16 mouse cellular contexts compared by ENCODE assay signal in genomic region chr6:52196811-52197210, GRCm38 (mm10). TPM values are rescaled to one million over a fixed set of nuclear protein-coding genes. Genes with fewer than 3 reads are reported as not detected.
DNase-seq lines count a peak whose midpoint lies in the region; ATAC-seq and TF ChIP-seq lines count a peak whose summit lies in the region.
"Had no signal": no experiment of that assay in that cellular context is flagged by ENCODE, and none has a peak within 500 bp of the region (broad histone marks: within the 10 kb centered on the region; RNA-seq: fewer than 3 reads in every experiment).

No protein-coding gene starts in this region.

- H3K9ac ChIP-seq in hindbrain, embryonic 13.5 days, result peak overlapping the region; percentile 73
- peak overlapping the region; percentile 48; the same call in 1 of the 2 replicates for H3K9ac ChIP-seq in kidney, embryonic 16.5 days (replicated peaks; ENCODE audit: low read length)
- no peak overlapping the region; the same call in 1 of the 2 replicates for H3K9ac ChIP-seq in stomach, embryonic 14.5 days (replicated peaks; ENCODE audit: low read depth, low read length)
- H3K9ac ChIP-seq: liver, postnatal 0 days; midbrain, embryonic 12.5 days had no signal

- H3K27ac ChIP-seq in hindbrain, embryonic 13.5 days, result peak overlapping the region; percentile 96
- peak overlapping the region; percentile 73 for H3K27ac ChIP-seq in kidney, embryonic 16.5 days (ENCODE audit: low read length)
- H3K27ac ChIP-seq in stomach, embryonic 14.5 days (ENCODE audit: low read length), result peak overlapping the region; percentile 90
- H3K27ac ChIP-seq: midbrain, embryonic 12.5 days had no signal

- no peak for DNase-seq in lung, adult 2 months
- DNase-seq in lung, postnatal 36 days, result no peak
- no peak for DNase-seq in layer of hippocampus, postnatal 10 days (ENCODE audit: low spot score in 2 of 2)
- DNase-seq in retina, postnatal 1 day, result no peak
- DNase-seq: cerebellum, adult 2 months; liver, postnatal 0 days had no signal

- no peaks in the 10 kb centered on the region for H3K36me3 ChIP-seq in hindbrain, embryonic 13.5 days
- H3K36me3 ChIP-seq in kidney, embryonic 16.5 days (ENCODE audit: insufficient read depth, low read length), result 0 out of 2 replicates have a peak, but pooled peaks cover 8% of the 10 kb centered on the region
- H3K36me3 ChIP-seq in stomach, embryonic 14.5 days (ENCODE audit: control insufficient read depth, insufficient read depth, low read length), result no peaks in the 10 kb centered on the region
- H3K36me3 ChIP-seq: midbrain, embryonic 12.5 days had no signal

- no peak for TF ChIP-seq POLR2A in lung, adult 2 months (IDR thresholded peaks at IDR 0.05; ENCODE audit: borderline replicate concordance, extremely low read depth, low read depth, low read length)

- ATAC-seq in hindbrain, embryonic 13.5 days (ENCODE audit: low FRiP score), result no peak
- ATAC-seq in kidney, embryonic 16.5 days (ENCODE audit: low FRiP score, low TSS enrichment), result no peak
- ATAC-seq in stomach, embryonic 14.5 days (ENCODE audit: insufficient number of reproducible peaks, insufficient read depth, low FRiP score, low read depth), result no peak
- ATAC-seq: Patski had no signal

- H3K9me3 ChIP-seq in hindbrain, embryonic 13.5 days, result no peaks in the 10 kb centered on the region
- H3K9me3 ChIP-seq in kidney, embryonic 16.5 days (ENCODE audit: low read length), result no peaks in the 10 kb centered on the region
- H3K9me3 ChIP-seq in stomach, embryonic 14.5 days (ENCODE audit: control insufficient read depth, low read depth, low read length), result no peaks in the 10 kb centered on the region
- H3K9me3 ChIP-seq: midbrain, embryonic 12.5 days had no signal

- peak overlapping the region; percentile 10 for H3K4me3 ChIP-seq in lung, adult 2 months (replicated peaks; ENCODE audit: extremely low read depth, low read depth, low read length)
- H3K4me3 ChIP-seq in hindbrain, embryonic 13.5 days, result peak overlapping the region; percentile 22
- H3K4me3 ChIP-seq in kidney, embryonic 16.5 days (ENCODE audit: low read length), result no peak overlapping the region
- H3K4me3 ChIP-seq in stomach, embryonic 14.5 days (ENCODE audit: low read depth, low read length), result peak overlapping the region; percentile 18
- H3K4me3 ChIP-seq: erythroblast, embryonic 14.5 days; midbrain, embryonic 12.5 days had no signal

- H3K27me3 ChIP-seq in hindbrain, embryonic 13.5 days, result peaks cover 98% of the 10 kb centered on the region
- H3K27me3 ChIP-seq in kidney, embryonic 16.5 days (ENCODE audit: insufficient read depth, low read length), result 0 out of 2 replicates have a peak, but pooled peaks cover 5% of the 10 kb centered on the region
- H3K27me3 ChIP-seq in stomach, embryonic 14.5 days (ENCODE audit: control insufficient read depth, insufficient read depth, low read length), result no peaks in the 10 kb centered on the region
- H3K27me3 ChIP-seq: Patski had no signal

- peaks cover 6% of the 10 kb centered on the region; the same call in 1 of the 2 replicates for H3K4me1 ChIP-seq in lung, adult 2 months (ENCODE audit: control insufficient read depth, insufficient read depth, low read length)
- H3K4me1 ChIP-seq in hindbrain, embryonic 13.5 days (replicated peaks), result peaks cover 36% of the 10 kb centered on the region
- peaks cover 93% of the 10 kb centered on the region for H3K4me1 ChIP-seq in kidney, embryonic 16.5 days (ENCODE audit: insufficient read depth, low read length)
- peaks cover 45% of the 10 kb centered on the region for H3K4me1 ChIP-seq in stomach, embryonic 14.5 days (ENCODE audit: control insufficient read depth, insufficient read depth, low read length)

- H3K4me2 ChIP-seq in hindbrain, embryonic 13.5 days, result peak overlapping the region; percentile 64
- H3K4me2 ChIP-seq in kidney, embryonic 16.5 days (replicated peaks; ENCODE audit: low read depth, low read length), result peak overlapping the region; percentile 30
- peak overlapping the region; percentile 49 for H3K4me2 ChIP-seq in stomach, embryonic 14.5 days (replicated peaks; ENCODE audit: low read depth, low read length)
- H3K4me2 ChIP-seq: midbrain, embryonic 12.5 days had no signal

- no peak for TF ChIP-seq CTCF in lung, adult 2 months (IDR thresholded peaks at IDR 0.05; ENCODE audit: insufficient read depth, low read length)

- WGBS in lung, adult 2 months, result 29% methylated on average over 9 of the region's 9 CpGs
- 5% methylated on average over 9 of the region's 9 CpGs for WGBS in hindbrain, embryonic 13.5 days
- WGBS in kidney, embryonic 16.5 days, result 28% methylated on average over 9 of the region's 9 CpGs
- WGBS in stomach, embryonic 14.5 days, result 9% methylated on average over 9 of the region's 9 CpGs

RNA-seq across cellular contexts. Expression of gene Hoxa4, which starts 5.3 kb away (rescaled TPM):
- 5.7 and 8.4 TPM in 2 replicates for polyA plus RNA-seq in lung, adult 2 months (2012; rRNA removed)
- polyA plus RNA-seq in hindbrain, embryonic 13.5 days (2015; fragmentation: Nextera tagmentation; extraction: Ambion mirVana), result 14.5 and 14.8 TPM in 2 replicates
- polyA plus RNA-seq in kidney, embryonic 16.5 days (2015; fragmentation: Nextera tagmentation; extraction: Ambion mirVana), result 1.2 and 1.4 TPM in 2 replicates
- polyA plus RNA-seq in stomach, embryonic 14.5 days (2014; fragmentation: Nextera tagmentation; extraction: Ambion mirVana), result 6.7 and 6.8 TPM in 2 replicates
- total RNA-seq in layer of hippocampus, postnatal 10 days (2021), result not detected
- total RNA-seq: layer of hippocampus, adult 8-10 months had no signal
- polyA plus RNA-seq: erythroblast, embryonic 14.5 days; midbrain, embryonic 12.5 days had no signal

RNA-seq across cellular contexts. Expression of gene Hoxa5, which starts 7.6 kb away (rescaled TPM):
- 29.1 and 46.9 TPM in 2 replicates for polyA plus RNA-seq in lung, adult 2 months (2012; rRNA removed)
- 116 and 150 TPM in 2 replicates for polyA plus RNA-seq in hindbrain, embryonic 13.5 days (2015; fragmentation: Nextera tagmentation; extraction: Ambion mirVana)
- 9.0 and 9.5 TPM in 2 replicates for polyA plus RNA-seq in kidney, embryonic 16.5 days (2015; fragmentation: Nextera tagmentation; extraction: Ambion mirVana)
- polyA plus RNA-seq in stomach, embryonic 14.5 days (2014; fragmentation: Nextera tagmentation; extraction: Ambion mirVana), result 24.4 and 27.1 TPM in 2 replicates
- total RNA-seq in layer of hippocampus, postnatal 10 days (2021), result not detected
- total RNA-seq: layer of hippocampus, adult 8-10 months had no signal
- polyA plus RNA-seq: erythroblast, embryonic 14.5 days; midbrain, embryonic 12.5 days had no signal

RNA-seq across cellular contexts. Expression of gene Hoxa6, which starts 11.7 kb away (rescaled TPM):
- 1.7 and 2.3 TPM in 2 replicates for polyA plus RNA-seq in lung, adult 2 months (2012; rRNA removed)
- polyA plus RNA-seq in hindbrain, embryonic 13.5 days (2015; fragmentation: Nextera tagmentation; extraction: Ambion mirVana), result 16.3 and 28.0 TPM in 2 replicates
- polyA plus RNA-seq in kidney, embryonic 16.5 days (2015; fragmentation: Nextera tagmentation; extraction: Ambion mirVana), result 2.9 and 3.8 TPM in 2 replicates
- 3.4 TPM in 2 replicates for polyA plus RNA-seq in stomach, embryonic 14.5 days (2014; fragmentation: Nextera tagmentation; extraction: Ambion mirVana)
- not detected for total RNA-seq in layer of hippocampus, postnatal 10 days (2021)
- total RNA-seq: heart, adult 18-20 months; heart, postnatal 25 days; layer of hippocampus, adult 8-10 months had no signal
- polyA plus RNA-seq: erythroblast, embryonic 14.5 days; liver, postnatal 0 days; midbrain, embryonic 12.5 days had no signal

RNA-seq across cellular contexts. Expression of gene Hoxa3, which starts 16.3 kb away (rescaled TPM):
- 12.8 and 13.4 TPM in 2 replicates for polyA plus RNA-seq in lung, adult 2 months (2012; rRNA removed)
- polyA plus RNA-seq in hindbrain, embryonic 13.5 days (2015; fragmentation: Nextera tagmentation; extraction: Ambion mirVana), result 21.8 and 23.8 TPM in 2 replicates
- 8.2 and 10.8 TPM in 2 replicates for polyA plus RNA-seq in kidney, embryonic 16.5 days (2015; fragmentation: Nextera tagmentation; extraction: Ambion mirVana)
- 15.5 and 16.0 TPM in 2 replicates for polyA plus RNA-seq in stomach, embryonic 14.5 days (2014; fragmentation: Nextera tagmentation; extraction: Ambion mirVana)
- not detected for total RNA-seq in layer of hippocampus, postnatal 10 days (2021)
- total RNA-seq: layer of hippocampus, adult 8-10 months had no signal
- polyA plus RNA-seq: erythroblast, embryonic 14.5 days; midbrain, embryonic 12.5 days had no signal

RNA-seq across cellular contexts. Expression of gene Gm28308, which starts 16.3 kb away (rescaled TPM):
- polyA plus RNA-seq in lung, adult 2 months (2012; rRNA removed), result 0.37 and 0.39 TPM in 2 replicates
- polyA plus RNA-seq in hindbrain, embryonic 13.5 days (2015; fragmentation: Nextera tagmentation; extraction: Ambion mirVana), result not detected in 2 replicates
- polyA plus RNA-seq in kidney, embryonic 16.5 days (2015; fragmentation: Nextera tagmentation; extraction: Ambion mirVana), result not detected in 2 replicates
- polyA plus RNA-seq in stomach, embryonic 14.5 days (2014; fragmentation: Nextera tagmentation; extraction: Ambion mirVana), result not detected in 2 replicates
- not detected for total RNA-seq in layer of hippocampus, postnatal 10 days (2021)
- total RNA-seq: heart, adult 18-20 months; heart, postnatal 25 days; layer of hippocampus, adult 8-10 months had no signal
- polyA plus RNA-seq: cerebellum, adult 2 months; erythroblast, embryonic 14.5 days; liver, postnatal 0 days; midbrain, embryonic 12.5 days; testis, adult 2 months had no signal
